Mouse (Mus musculus): Measurements from ENCODE around the gene Gba.

GRCm38 (mm10) chr3:89227307-89228179 is 24.8 kb downstream of the Gba start:
- no peak for TF ChIP-seq CTCF (IDR thresholded peaks at IDR 0.05; ENCODE audit: control insufficient read depth, insufficient read depth, insufficient read length)
- no peak for TF ChIP-seq MAX (IDR thresholded peaks at IDR 0.05)
- no peak for TF ChIP-seq USF1 (IDR thresholded peaks at IDR 0.05; ENCODE audit: low read depth)
- TF ChIP-seq MYOD1 (IDR thresholded peaks at IDR 0.05; ENCODE audit: control insufficient read depth, insufficient read length, low read depth), result no peak
- no peak for TF ChIP-seq CEBPB (IDR thresholded peaks at IDR 0.05; ENCODE audit: low read depth)
- no peak for TF ChIP-seq FOSL1 (IDR thresholded peaks at IDR 0.05; ENCODE audit: insufficient read depth, low read length, poor library complexity, severe bottlenecking)
